Mouse (Mus musculus) cortical plate, adult 2 months (tissue): Measurements from ENCODE around the gene Lrrc23.

Source experiments
- CTCF ChIP-seq: fragments of 200-500 bp; IDR thresholded peaks from 2 replicates; pipeline ENCODE4 v1.5.1; 2011; ENCODE audit warnings: mild to moderate bottlenecking, control low read depth, low read length; ENCODE audit not compliant: insufficient read depth; ENCODE audit errors: extremely low read depth
- POLR2A ChIP-seq: fragments of 200-500 bp; IDR thresholded peaks from 2 replicates; pipeline ENCODE4 v1.6.1; 2011; ENCODE audit warnings: mild to moderate bottlenecking, low read length, control low read depth; ENCODE audit not compliant: insufficient read depth; ENCODE audit errors: extremely low read depth

GRCm38 (mm10) chr6:124807366-124807765 is 27.8 kb upstream of the Lrrc23 start:
- TF ChIP-seq CTCF (no peak), POLR2A (peak; percentile 61; the same call in 1 of the 2 replicates)
